Mouse (Mus musculus) T-helper 1 cell (primary cell): ENCODE results near the gene Pes1.
"Not testable (repeated sequence)": the region's sequence is repeated elsewhere in the genome, so short reads cannot be mapped to it uniquely, and the experiment has no call there.

Experiments
- in situ Hi-C: fragments of 300-600 bp; cut with MboI, MseI; formaldehyde crosslinking; loops from one replicate; pipeline ENCODE4 v1.15.1; 2025; ENCODE audit warnings: high pct_unique_total_duplicates

The Pes1 gene

GRCm38 (mm10) chr11:4005220-4005805, 41.5 kb downstream of the Pes1 start:
- in situ Hi-C loops: no loop called here

- in situ Hi-C loops: no loop called here
These were observed 42.7 kb downstream of the Pes1 start for GRCm38 (mm10) chr11:4006462-4006861.

GRCm38 (mm10) chr11:4012616-4013015, 48.8 kb downstream of the Pes1 start:
- in situ Hi-C loops: no loop called here

- in situ Hi-C loops: not testable (repeated sequence)
These were observed 52.0 kb downstream of the Pes1 start for GRCm38 (mm10) chr11:4015796-4016195.

GRCm38 (mm10) chr11:4022111-4022510, 58.3 kb downstream of the Pes1 start:
- in situ Hi-C loops: not testable (repeated sequence)

- in situ Hi-C loops: no loop called here
These were observed 59.5 kb downstream of the Pes1 start for GRCm38 (mm10) chr11:4023321-4023720.

GRCm38 (mm10) chr11:4027066-4027465, 63.3 kb downstream of the Pes1 start:
- in situ Hi-C loops: no loop called here

- in situ Hi-C loops: no loop called here
These were observed 64.0 kb downstream of the Pes1 start for GRCm38 (mm10) chr11:4027561-4028334.

- in situ Hi-C loops: no loop called here
These were observed 65.6 kb downstream of the Pes1 start for GRCm38 (mm10) chr11:4029343-4029742.
